Mouse (Mus musculus) cerebellum, adult 11 months (tissue): ENCODE data around the gene Lyrm2.
A peak's percentile ranks its signal among the peaks of the same experiment; 100 is the strongest.

Experiments used
- DNase-seq: peaks from one replicate; pipeline ENCODE4 v3.0.0; 2022

Gene Lyrm2

GRCm38 (mm10) chr4:32799966-32800576, at the start of gene Lyrm2:
Gene Lyrm2, plus strand, starts transcription at chr4:32800253.
- peak; percentile 79 for DNase-seq

DNA sequence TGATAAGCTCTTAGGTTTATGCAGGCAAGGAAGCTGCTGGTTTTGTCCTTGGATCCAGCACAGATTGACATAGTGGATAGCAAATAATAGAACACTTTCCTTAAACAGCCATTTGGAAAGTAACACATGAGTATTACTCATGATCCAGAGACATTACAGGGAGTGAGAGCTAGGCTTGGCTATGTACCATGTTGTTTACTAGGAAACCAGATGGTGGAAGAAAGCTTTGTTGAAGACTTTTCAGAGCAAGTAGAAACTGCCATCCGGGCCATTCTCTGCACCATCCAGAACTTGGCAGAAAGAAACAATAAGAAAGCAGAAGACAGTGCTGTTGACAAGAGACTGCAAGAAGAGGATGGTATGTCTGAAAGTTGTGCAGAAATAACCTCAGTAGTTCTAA, 49.3 kb upstream of the Lyrm2 start:
- no peak for DNase-seq

DNA sequence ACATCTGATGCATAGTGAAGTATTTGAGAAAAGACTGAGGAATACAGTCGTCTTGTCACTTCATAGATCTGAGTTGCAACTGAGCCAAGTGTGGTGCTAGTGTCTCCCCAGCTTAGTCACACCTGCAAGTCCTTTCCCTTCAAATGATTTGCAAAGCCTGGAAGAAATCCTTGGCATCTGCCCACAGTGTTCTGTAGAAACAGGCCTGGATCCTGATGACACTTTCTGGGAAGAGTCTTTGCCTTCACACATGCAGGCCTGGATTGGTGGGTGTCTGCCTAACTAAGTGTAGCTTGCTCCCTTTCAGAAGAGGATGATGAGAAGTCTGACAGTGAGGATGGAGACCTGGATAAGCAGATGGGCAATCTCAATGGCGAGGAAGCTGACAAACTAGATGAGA, 42.6 kb upstream of the Lyrm2 start:
- no peak for DNase-seq

GRCm38 (mm10) chr4:32767471-32767870, 32.6 kb upstream of the Lyrm2 start:
- DNase-seq = no peak

DNA sequence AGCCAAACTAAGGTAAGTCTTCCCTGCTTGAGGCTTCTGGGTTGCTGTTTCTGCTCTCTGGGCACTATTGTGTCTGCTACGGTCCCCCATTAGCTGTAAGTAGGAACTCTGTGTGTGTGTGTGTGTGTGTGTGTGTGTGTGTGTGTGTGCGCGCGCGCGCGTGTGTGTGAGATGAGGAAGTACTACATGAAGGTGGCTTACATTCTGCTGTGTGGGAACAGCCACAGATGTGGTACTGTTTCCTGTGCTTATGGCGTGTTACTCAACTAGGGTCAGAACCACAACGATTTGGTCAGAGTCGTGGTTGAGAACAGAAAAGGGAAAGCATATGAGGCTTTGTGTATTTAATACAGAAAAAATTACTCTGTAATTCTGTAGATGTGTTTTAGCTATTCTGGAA, 32.0 kb upstream of the Lyrm2 start:
- no peak for DNase-seq

- no peak for DNase-seq
Measured at GRCm38 (mm10) chr4:32770284-32770810, 29.7 kb upstream of the Lyrm2 start.

GRCm38 (mm10) chr4:32779996-32780395, 20.1 kb upstream of the Lyrm2 start:
- no peak for DNase-seq

GRCm38 (mm10) chr4:32787110-32787509, 12.9 kb upstream of the Lyrm2 start:
- DNase-seq = no peak

GRCm38 (mm10) chr4:32789020-32789419, 11.0 kb upstream of the Lyrm2 start:
- DNase-seq = no peak

- no peak for DNase-seq
Measured at GRCm38 (mm10) chr4:32798976-32799375, 1.1 kb upstream of the Lyrm2 start.

GRCm38 (mm10) chr4:32800577-32801170, 621 bp downstream of the Lyrm2 start:
- no peak for DNase-seq

GRCm38 (mm10) chr4:32817478-32817877, 17.4 kb downstream of the Lyrm2 start:
- DNase-seq = no peak

- DNase-seq = no peak
Measured at GRCm38 (mm10) chr4:32820676-32821075, 20.6 kb downstream of the Lyrm2 start.

DNA sequence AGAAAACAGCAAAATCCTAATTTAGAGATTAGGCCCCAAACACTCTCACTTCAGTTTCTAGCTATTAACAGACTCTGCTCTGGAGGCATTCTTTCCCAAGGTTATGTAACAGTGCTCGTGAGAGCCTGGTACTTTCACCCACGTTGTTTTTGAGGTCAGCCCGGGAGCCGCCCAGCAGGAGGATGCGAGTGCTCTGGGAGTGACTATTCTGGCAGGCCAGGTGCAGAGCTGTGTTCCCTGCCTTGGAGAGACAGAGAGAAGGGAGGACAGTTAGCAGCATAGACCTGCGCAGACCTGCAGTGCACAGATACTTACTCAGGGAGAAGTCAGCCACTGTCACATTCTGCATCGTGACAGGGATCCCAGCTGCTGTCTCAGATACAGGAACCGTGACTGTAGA, 24.2 kb downstream of the Lyrm2 start:
- peak; percentile 28 for DNase-seq

GRCm38 (mm10) chr4:32826925-32827324, 26.9 kb downstream of the Lyrm2 start:
- DNase-seq = peak; percentile 82

- DNase-seq = no peak
Measured at GRCm38 (mm10) chr4:32828385-32829077, 28.5 kb downstream of the Lyrm2 start.

DNA sequence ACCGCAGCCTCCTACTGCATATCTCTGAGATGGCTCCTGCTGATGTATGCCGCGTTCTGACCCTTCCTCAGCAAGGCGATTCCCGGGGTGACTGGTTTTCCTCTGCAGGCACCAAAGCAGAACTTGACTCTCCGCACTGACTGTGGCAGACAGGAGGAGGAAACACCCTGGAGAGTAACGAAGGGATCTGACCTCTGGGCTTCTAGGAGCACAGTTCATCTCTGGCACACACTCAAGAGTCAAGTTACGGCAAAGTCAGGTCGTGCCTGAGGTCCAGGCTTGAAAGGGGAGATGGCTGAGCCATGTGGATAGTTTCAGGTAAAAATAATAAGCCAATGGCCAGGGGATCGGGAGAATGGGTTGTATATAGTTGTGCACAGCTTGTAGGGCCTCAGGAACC, 29.3 kb downstream of the Lyrm2 start:
- DNase-seq = no peak

DNA sequence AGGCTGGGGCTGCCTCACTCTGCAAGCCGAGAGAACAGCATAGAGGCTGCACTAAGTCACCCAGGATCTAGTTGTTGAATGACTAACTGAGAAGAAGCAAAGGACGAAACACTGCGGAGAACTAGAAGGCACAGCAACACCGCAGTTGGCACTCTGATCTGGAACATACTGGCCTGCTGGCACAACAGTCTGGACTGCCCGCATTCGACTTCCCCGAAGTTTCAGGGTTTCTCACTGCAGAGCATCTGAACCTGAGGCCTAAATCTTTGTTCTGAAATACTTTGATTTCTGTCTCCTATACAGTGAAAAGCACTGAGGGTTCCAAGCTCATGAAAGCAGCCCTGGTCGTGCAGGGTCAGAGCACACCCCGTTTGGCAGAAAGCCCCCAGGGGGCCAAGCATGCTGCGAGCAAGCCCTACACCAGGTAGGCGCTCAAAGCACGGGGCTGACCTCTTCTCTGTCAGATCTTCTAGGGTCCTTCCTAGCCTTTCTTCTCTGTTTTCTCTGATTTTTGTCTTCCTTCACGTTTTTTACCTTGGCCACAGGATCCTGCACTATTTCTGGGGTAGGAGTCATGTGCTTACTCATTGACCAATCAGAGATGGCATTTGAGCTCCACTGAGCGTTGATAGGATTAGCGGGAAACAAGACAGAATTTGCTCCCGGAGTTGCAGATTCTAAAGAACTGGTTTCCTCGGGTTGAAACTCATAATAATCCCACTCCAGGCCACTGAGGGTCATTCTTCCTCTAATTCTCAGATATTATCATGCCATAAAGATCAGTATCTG, 33.6 kb downstream of the Lyrm2 start:
- DNase-seq = peak; percentile 24

DNA sequence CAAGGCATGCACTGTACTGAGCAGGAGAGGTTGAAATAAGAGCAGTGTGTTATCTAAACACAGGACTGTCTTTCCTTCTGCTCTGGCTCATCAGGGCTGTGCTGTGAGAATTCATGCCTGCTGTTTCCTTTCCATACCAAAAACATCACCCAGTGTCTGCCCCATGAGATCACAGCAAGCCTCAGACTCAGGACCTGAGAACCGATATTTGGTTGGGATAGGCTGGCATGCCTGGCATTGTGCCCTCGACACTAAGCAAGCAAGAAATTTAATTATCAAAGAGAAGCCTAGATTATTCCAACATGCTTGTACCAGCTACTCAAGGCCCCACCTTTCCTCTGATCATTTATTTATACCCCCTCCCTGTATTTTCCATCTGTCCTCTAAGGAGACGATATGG, 34.5 kb downstream of the Lyrm2 start:
- DNase-seq = no peak

DNA sequence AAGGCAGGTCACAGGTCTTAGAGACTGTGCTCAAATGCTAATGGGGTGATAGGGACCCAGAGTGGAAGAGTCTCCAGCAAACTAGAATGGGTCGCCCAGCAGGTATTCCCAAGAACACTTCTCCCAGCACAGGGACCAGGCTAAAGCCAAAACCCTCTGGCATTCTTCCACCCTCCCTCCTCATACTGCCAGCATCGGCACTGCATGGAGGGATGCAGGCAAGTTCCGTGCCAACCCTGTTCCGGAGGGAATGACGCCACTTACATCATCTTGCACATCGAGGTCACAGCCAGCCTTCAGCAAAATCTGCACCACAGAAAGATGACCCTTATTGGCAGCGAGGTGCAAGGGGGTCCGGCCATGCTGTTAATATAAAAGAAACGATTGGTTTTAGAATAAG, 36.0 kb downstream of the Lyrm2 start:
- peak; percentile 16 for DNase-seq

DNA sequence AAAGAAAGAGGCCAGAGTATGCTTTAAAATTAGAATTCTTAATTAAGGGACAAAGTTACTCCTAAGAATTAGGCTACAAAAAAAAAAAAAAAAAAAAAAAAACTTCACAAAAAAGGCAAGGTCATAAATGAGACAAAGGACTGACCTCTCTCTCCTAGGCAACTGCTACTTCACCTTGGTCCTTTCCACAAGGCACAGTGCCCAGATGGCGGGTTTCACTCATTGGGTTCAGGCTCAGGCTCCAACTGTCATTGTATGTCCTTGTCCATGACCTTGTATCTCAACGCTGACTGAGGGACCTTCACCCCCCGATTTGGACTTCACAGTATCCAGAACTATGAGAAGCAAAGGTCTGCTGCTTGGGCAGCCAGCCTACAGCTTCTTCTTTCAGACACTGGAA, 38.3 kb downstream of the Lyrm2 start:
- DNase-seq = no peak
